Mouse (Mus musculus) intestine, postnatal 0 days (tissue): ENCODE data around the gene Reep6. TPM values are rescaled to one million over a fixed set of nuclear protein-coding genes. Genes with fewer than 3 reads are reported as not detected.

Experiments
- ATAC-seq: fragments of 200-750 bp; cut with Nextera tagmentation; 2 replicates; pipeline ENCODE4 v1.8.0; 2017; ENCODE audit warnings: mild to moderate bottlenecking, moderate TSS enrichment, moderate library complexity
- H3K27ac ChIP-seq: fragments of 300-500 bp; sonication (generic); 2 replicates; pipeline ENCODE4 v1.5.1; 2014; ENCODE audit warnings: mild to moderate bottlenecking, low read depth, low read length, moderate library complexity
- H3K27me3 ChIP-seq: fragments of 300-500 bp; sonication (generic); replicated peaks from 2 replicates; pipeline ENCODE4 v1.6.1; 2014; ENCODE audit warnings: low read length, mixed read lengths; ENCODE audit not compliant: control insufficient read depth, insufficient read depth
- H3K36me3 ChIP-seq: fragments of 300-500 bp; sonication (generic); 2 replicates; pipeline ENCODE4 v1.6.1; 2014; ENCODE audit warnings: mild to moderate bottlenecking, moderate library complexity; ENCODE audit not compliant: control insufficient read depth, insufficient read depth
- H3K4me1 ChIP-seq: fragments of 300-500 bp; sonication (generic); replicated peaks from 2 replicates; pipeline ENCODE4 v1.6.1; 2014; ENCODE audit warnings: antibody characterized with exemption, low read length, mixed read lengths; ENCODE audit not compliant: control insufficient read depth, insufficient read depth
- H3K4me2 ChIP-seq: fragments of 300-500 bp; sonication (generic); replicated peaks from 2 replicates; pipeline ENCODE4 v1.6.1; 2014; ENCODE audit warnings: low read depth, mild to moderate bottlenecking, moderate library complexity
- H3K4me3 ChIP-seq: fragments of 300-500 bp; sonication (generic); 2 replicates; pipeline ENCODE4 v1.5.1; 2014; ENCODE audit warnings: low read depth, low read length
- H3K9ac ChIP-seq: fragments of 300-500 bp; sonication (generic); 2 replicates; pipeline ENCODE4 v1.6.1; 2014; ENCODE audit warnings: mild to moderate bottlenecking, low read depth, low read length
- H3K9me3 ChIP-seq: fragments of 300-500 bp; sonication (generic); 2 replicates; pipeline ENCODE4 v1.6.1; 2016; ENCODE audit warnings: mixed run types; ENCODE audit not compliant: control insufficient read depth
- CTCF ChIP-seq: sonication (generic); IDR thresholded peaks from 2 replicates; pipeline ENCODE4 v1.5.1; 2016; ENCODE audit warnings: low read depth, mild to moderate bottlenecking, control low read depth, antibody characterized with exemption, moderate library complexity
- WGBS: fragments of 180-500 bp; shearing (Covaris S2); extraction: QIAGEN DNeasy Blood & Tissue Kit; methylation state at CpG from one replicate; pipeline ENCODE4 v1.1.7; 2014; 5-methylcytosine and 5-hydroxymethylcytosine counted together
- polyA plus RNA-seq: library from polyadenylated mRNA; unstranded; fragments of >200 nt; fragmentation: Nextera tagmentation; extraction: Ambion mirVana; gene quantifications from 2 replicates; pipeline ENCODE4 v1.2.1, GENCODE M21; 2015

Reep6 gene
- polyA plus RNA-seq, 1 experiment from 2014 or later, result 261 TPM

DNA sequence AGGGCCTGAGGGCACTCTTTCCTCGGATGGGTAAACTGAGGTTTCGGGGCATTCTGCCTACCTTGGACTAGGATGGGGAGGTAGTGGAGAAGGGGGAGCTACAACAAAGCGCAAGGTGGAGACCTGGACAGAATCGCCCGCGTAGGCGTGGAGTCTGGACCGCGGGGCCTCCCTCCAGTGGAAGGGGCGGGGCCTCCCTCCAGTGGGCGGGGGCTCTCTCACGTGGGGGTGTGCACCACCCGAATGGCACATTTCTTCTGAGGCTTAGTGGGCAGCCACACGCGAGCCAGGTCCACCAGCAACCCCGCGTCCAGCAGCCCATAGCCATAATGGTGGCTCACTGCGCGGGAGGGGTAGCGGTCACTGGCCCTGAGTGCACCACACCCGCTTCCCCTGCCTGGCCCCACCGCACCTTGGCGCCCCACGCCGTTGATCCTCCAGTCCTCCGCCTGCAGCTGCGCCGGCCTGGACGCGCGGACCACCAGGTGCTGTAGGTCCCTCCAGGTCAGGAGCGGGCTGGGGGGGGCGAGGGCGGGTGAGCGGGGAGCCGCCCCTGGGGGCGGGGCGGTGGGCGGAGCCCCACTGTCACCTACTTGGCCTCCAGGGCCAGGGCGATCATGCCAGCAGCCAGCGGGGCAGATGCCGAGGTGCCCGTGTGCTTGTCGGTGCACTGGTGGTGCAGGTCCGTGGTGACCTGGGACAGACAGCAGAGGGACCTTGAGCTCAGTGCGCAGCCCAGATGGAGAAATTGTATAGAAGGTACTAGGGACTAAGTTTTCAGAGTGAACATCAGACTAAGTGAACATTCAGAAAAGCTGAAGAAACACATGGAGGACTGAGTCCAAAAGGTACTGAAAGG is 6.3 kb upstream of the Reep6 start:
- peak; percentile 43 for ATAC-seq
- 1% methylated on average over 43 of the region's 46 CpGs for WGBS
- Histone ChIP-seq H3K27me3 (no peaks in the 10 kb centered on the region), H3K4me3 (peak overlapping the region; percentile 47), H3K9me3 (no peaks in the 10 kb centered on the region), H3K4me1 (peaks cover 14% of the 10 kb centered on the region), H3K4me2 (peak overlapping the region; percentile 97), H3K9ac (peak overlapping the region; percentile 28; the same call in 1 of the 2 replicates), H3K27ac (peak overlapping the region; percentile 73), H3K36me3 (peaks cover 10% of the 10 kb centered on the region)
- TF ChIP-seq CTCF, result no peak

DNA sequence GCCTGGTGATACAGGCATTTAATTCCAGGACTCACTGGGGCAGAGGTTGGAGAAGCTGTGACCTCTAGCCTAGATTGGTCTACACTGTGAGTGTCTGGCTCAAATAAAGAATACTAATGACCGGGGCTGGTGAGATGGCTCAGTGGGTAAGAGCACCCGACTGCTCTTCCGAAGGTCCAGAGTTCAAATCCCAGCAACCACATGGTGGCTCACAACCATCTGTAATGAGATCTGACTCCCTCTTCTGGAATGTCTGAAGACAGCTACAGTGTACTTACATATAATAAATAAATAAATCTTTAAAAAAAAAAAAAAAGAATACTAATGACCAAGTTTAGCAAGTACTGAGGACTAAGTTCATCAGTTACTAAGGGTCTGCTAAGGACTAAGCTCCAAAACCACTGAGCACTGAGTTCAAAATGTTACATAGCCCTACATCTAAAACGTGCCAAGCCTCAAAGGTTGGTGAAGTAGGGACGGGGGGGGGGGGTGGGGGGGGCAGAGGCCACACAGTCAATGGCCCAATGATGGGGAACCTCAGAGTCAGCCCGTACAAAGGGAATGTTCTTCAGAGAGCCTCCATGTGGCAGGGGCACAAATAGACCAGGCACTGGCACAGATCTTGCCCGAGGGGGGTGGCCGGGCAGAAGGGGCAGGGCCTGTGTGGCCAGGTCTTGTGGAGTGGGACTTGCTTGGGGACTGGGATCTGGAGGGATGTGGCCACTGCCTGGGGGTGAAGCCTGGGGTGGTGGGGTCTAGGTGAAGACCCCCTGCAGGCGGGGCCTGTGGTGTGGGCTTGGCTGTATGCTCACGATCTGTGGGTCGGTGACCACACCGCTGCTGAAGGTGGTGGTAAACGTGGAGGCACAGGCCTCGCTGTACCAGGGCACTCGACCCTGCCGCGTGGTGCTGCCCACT is 5.4 kb upstream of the Reep6 start:
- Histone ChIP-seq H3K9me3 (no peaks in the 10 kb centered on the region), H3K4me3 (peak overlapping the region; percentile 47), H3K27me3 (no peaks in the 10 kb centered on the region), H3K4me1 (peaks cover 9% of the 10 kb centered on the region), H3K4me2 (peak overlapping the region; percentile 97), H3K36me3 (0 out of 2 replicates have a peak, but pooled peaks cover under 1% of the 10 kb centered on the region), H3K9ac (no peak overlapping the region), H3K27ac (peak overlapping the region; percentile 73)
- TF ChIP-seq CTCF, result no peak
- peak; percentile 8 for ATAC-seq
- WGBS, result 54% methylated on average over 17 of the region's 17 CpGs

DNA sequence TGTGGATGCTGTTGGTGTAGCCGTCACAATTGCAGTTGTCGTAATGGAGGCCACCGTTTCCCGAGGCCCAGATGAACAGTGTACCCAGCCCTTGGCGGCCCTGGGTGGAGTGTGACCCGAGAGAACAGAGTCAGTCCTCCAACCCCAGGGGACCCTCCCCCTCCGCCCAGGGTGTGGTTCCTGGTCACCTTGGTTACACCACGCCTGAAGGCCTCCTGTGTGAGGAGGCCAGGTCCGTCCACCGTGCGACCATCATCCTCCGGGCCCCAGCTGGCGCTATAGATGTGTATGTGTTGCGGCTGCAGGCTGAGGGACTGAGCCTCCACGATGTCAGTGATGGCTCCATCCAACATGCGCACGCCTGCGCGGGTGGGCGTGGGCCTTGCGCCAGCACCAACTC is 4.7 kb upstream of the Reep6 start:
- H3K4me3 ChIP-seq, result no peak overlapping the region
- H3K27me3 ChIP-seq, result no peaks in the 10 kb centered on the region
- no peak overlapping the region for H3K9ac ChIP-seq
- TF ChIP-seq CTCF, result no peak
- WGBS, result 58% methylated on average over 21 of the region's 21 CpGs
- no peak for ATAC-seq
- peaks cover 7% of the 10 kb centered on the region; the same call in 1 of the 2 replicates for H3K4me1 ChIP-seq
- peak overlapping the region; percentile 10; the same call in 1 of the 2 replicates for H3K4me2 ChIP-seq
- H3K9me3 ChIP-seq, result no peaks in the 10 kb centered on the region
- 0 out of 2 replicates have a peak overlapping the region, but pooled peaks have one; percentile 66 for H3K27ac ChIP-seq
- H3K36me3 ChIP-seq, result no peaks in the 10 kb centered on the region

DNA sequence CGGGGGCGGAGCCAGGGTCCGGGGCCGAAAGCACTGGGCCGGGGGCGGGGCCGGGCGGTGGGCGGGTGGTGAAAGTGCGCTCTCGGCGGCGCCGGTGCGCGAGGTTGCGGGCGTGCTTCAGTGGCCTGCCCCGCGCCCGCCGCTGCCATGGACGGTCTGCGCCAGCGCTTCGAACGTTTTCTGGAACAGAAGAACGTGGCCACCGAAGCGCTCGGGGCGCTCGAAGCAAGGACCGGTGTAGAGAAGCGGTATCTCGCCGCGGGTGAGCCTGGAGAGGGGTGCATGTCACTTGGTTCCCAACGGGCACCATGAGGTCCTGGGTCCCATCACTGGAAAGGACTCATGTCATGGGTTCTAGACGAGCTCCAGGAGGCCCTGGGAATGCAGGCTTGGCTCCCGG is 331 bp downstream of the Reep6 start:
- 2% methylated on average over 35 of the region's 41 CpGs for WGBS
- no peak for TF ChIP-seq CTCF
- no peaks in the 10 kb centered on the region; the same call in 1 of the 2 replicates for H3K4me1 ChIP-seq
- no peaks in the 10 kb centered on the region for H3K27me3 ChIP-seq
- peak overlapping the region; percentile 81 for H3K4me2 ChIP-seq
- no peak for ATAC-seq
- H3K27ac ChIP-seq, result peak overlapping the region; percentile 82
- peak overlapping the region; percentile 43 for H3K9ac ChIP-seq
- H3K36me3 ChIP-seq, result peaks cover 12% of the 10 kb centered on the region
- peak overlapping the region; percentile 49 for H3K4me3 ChIP-seq
- H3K9me3 ChIP-seq, result no peaks in the 10 kb centered on the region

DNA sequence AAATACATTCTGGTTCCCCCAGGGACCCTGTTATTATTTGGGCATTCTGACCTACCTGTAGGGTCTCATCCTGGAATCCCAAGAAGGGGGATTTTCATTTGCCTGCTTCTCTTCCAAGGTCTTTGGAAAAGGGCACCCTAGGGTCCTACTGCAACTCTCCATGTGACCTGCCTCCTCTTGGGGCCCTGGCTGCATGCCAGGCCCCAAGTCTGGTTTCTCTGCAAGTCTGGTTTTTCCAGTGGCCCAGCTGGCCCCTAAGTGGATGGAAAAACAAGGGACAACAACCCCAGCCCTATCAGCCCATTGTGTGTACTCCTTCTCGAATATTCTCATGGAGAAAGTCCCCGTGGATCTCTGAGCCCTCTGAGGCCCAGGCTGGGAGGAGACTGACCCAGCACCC is 1.1 kb downstream of the Reep6 start:
- H3K9ac ChIP-seq, result peak overlapping the region; percentile 44; the same call in 1 of the 2 replicates
- H3K27ac ChIP-seq, result peak overlapping the region; percentile 82
- TF ChIP-seq CTCF, result no peak
- peak overlapping the region; percentile 49 for H3K4me3 ChIP-seq
- whole genome bisulfite sequencing, result 36% methylated on average over 2 of the region's 2 CpGs
- no peaks in the 10 kb centered on the region; the same call in 1 of the 2 replicates for H3K4me1 ChIP-seq
- H3K4me2 ChIP-seq, result peak overlapping the region; percentile 81
- no peaks in the 10 kb centered on the region for H3K27me3 ChIP-seq
- no peaks in the 10 kb centered on the region for H3K9me3 ChIP-seq
- no peak for ATAC-seq
- peaks cover 20% of the 10 kb centered on the region for H3K36me3 ChIP-seq
